Mouse (Mus musculus) kidney, postnatal 0 days (tissue): ENCODE data around the gene Pou2f1. TPM values are rescaled to one million over a fixed set of nuclear protein-coding genes. Genes with fewer than 3 reads are reported as not detected.

Experiments used
- ATAC-seq: fragments of 200-750 bp; cut with Nextera tagmentation; replicated peaks from 2 replicates; pipeline ENCODE4 v1.8.0; 2017; ENCODE audit warnings: low read depth, moderate number of reproducible peaks, moderate TSS enrichment, moderate library complexity; ENCODE audit not compliant: low FRiP score
- DNase-seq: peaks from one replicate; pipeline ENCODE4 v3.0.0-alpha.2; 2016; ENCODE audit warnings: low spot score
- H3K27ac ChIP-seq: fragments of 300-500 bp; sonication (generic); 2 replicates; pipeline ENCODE4 v1.5.1; 2014; ENCODE audit warnings: mild to moderate bottlenecking
- H3K27me3 ChIP-seq: fragments of 300-500 bp; sonication (generic); 2 replicates; pipeline ENCODE4 v1.6.1; 2014; ENCODE audit warnings: low read length, mixed read lengths; ENCODE audit not compliant: insufficient read depth
- H3K36me3 ChIP-seq: fragments of 300-500 bp; sonication (generic); 2 replicates; pipeline ENCODE4 v1.6.1; 2014; ENCODE audit warnings: low read length, mixed read lengths; ENCODE audit not compliant: insufficient read depth
- H3K4me1 ChIP-seq: fragments of 300-500 bp; sonication (generic); replicated peaks from 2 replicates; pipeline ENCODE4 v1.6.1; 2014; ENCODE audit warnings: antibody characterized with exemption, low read length, mixed read lengths; ENCODE audit not compliant: insufficient read depth
- H3K4me2 ChIP-seq: fragments of 300-500 bp; sonication (generic); 2 replicates; pipeline ENCODE4 v1.6.1; 2014; ENCODE audit warnings: mild to moderate bottlenecking, low read length, moderate library complexity, mixed read lengths
- H3K4me3 ChIP-seq: fragments of 300-500 bp; sonication (generic); replicated peaks from 2 replicates; pipeline ENCODE4 v1.5.1; 2014; ENCODE audit warnings: low read depth, low read length
- H3K9ac ChIP-seq: fragments of 300-500 bp; sonication (generic); 2 replicates; pipeline ENCODE4 v1.6.1; 2014; ENCODE audit warnings: low read depth, low read length
- H3K9me3 ChIP-seq: fragments of 300-500 bp; sonication (generic); replicated peaks from 2 replicates; pipeline ENCODE4 v1.6.1; 2016; ENCODE audit warnings: low read length, inconsistent platforms, mixed read lengths
- CTCF ChIP-seq: IDR thresholded peaks from 2 replicates; pipeline ENCODE4 v1.5.1; 2016; ENCODE audit warnings: antibody characterized with exemption, low read depth, mild to moderate bottlenecking, moderate library complexity
- WGBS: fragments of 180-500 bp; shearing (Covaris S2); extraction: QIAGEN DNeasy Blood & Tissue Kit; methylation state at CpG from one replicate; pipeline ENCODE4 v1.1.7; 2014; 5-methylcytosine and 5-hydroxymethylcytosine counted together
- polyA plus RNA-seq: library from polyadenylated mRNA; unstranded; fragments of >200 nt; fragmentation: Nextera tagmentation; extraction: Ambion mirVana; gene quantifications from 2 replicates; pipeline ENCODE4 v1.2.1, GENCODE M21; 2015

The Pou2f1 gene
- polyA plus RNA-seq, 1 experiment from 2014 or later = 11.6 TPM

DNA sequence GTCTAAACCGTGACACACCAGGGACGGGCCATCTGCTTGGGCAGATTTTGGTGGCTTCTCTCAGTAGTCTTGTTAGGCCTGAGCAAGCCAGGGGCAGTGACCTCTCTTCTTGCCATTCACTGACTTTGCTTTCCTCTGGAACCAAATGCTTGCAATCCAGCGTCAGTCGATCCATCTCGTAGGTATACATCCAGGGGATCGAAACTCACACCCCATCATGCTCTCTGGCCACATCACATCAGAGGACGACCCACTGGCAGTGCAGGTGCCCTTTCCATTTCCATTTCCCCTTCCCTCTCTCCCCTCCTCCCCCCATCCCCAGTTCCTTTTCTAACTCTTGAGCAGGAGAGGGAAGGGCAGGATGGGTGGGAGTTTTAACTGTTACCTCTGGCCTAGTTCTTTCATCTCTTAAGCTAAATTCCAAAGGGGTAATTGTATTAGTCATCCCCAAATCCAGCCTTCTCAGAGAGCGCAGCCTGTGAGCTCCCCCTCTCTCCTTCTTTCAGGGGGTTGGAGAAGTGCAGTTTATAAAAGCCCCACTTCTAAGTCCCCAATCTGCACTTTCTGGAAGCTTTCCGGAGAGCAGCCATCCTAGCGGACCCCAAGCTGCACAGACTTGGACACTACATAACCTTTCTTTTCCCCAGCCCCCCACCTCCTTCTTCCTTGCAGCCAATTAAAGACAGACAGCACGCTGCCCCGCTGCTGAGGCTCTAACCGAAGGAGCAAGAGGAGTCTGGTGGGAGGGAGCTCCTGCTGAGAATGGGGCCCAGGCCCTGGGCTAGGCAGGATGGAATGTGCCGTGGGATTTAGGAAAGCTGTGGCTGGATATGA lies 42.8 kb upstream of the Pou2f1 start:
- WGBS = 40% methylated on average over 14 of the region's 14 CpGs
- H3K4me2 ChIP-seq = no peak overlapping the region
- no peak overlapping the region for H3K9ac ChIP-seq
- H3K27me3 ChIP-seq = no peaks in the 10 kb centered on the region
- DNase-seq (peak; percentile 17), ATAC-seq (no peak)
- no peaks in the 10 kb centered on the region for H3K36me3 ChIP-seq
- no peak overlapping the region for H3K27ac ChIP-seq
- no peak overlapping the region for H3K4me3 ChIP-seq
- no peak for TF ChIP-seq CTCF
- no peaks in the 10 kb centered on the region for H3K9me3 ChIP-seq
- H3K4me1 ChIP-seq = no peaks in the 10 kb centered on the region; the same call in 1 of the 2 replicates

DNA sequence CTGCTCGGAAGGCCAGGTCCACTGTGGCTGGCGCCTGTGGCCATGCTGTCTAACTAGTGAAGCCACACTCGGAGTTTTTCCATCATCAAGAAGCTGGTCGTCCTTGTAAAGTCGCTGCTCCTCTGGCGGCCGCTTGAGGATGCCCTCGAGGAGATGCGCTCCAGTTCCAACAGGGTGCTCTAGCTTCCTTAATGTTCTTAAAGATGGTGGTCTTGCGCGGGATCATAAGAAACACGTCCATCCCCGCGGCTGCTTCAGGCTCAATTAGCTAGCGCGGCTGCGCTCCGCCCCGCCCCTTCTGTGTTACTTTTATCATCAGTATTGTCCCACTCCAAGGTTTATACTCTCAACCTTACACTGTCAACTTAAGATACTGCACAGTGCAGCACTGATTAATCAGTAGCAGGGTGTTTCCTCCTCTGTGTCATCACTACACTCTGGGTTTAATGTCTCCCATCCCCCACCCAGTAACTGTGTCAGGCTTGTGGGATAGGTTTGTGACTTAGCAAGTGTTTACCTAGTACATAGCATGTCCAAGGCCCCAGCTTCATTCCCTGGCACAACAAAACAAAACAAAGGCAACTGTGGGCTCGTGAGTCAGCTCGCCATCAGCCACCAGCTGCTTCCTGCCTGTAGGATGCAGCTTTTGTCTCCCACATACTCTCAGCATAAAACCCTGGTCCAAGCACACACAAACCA lies 41.1 kb upstream of the Pou2f1 start:
- H3K4me1 ChIP-seq = no peaks in the 10 kb centered on the region; the same call in 1 of the 2 replicates
- H3K9me3 ChIP-seq = no peaks in the 10 kb centered on the region
- H3K9ac ChIP-seq = no peak overlapping the region
- H3K36me3 ChIP-seq = no peaks in the 10 kb centered on the region
- no peak overlapping the region for H3K4me2 ChIP-seq
- WGBS = 71% methylated on average over 21 of the region's 21 CpGs
- ATAC-seq (peak; percentile 46; the same call in 1 of the 2 replicates), DNase-seq (no peak)
- TF ChIP-seq CTCF = no peak
- H3K27ac ChIP-seq = no peak overlapping the region
- no peaks in the 10 kb centered on the region for H3K27me3 ChIP-seq
- H3K4me3 ChIP-seq = no peak overlapping the region

DNA sequence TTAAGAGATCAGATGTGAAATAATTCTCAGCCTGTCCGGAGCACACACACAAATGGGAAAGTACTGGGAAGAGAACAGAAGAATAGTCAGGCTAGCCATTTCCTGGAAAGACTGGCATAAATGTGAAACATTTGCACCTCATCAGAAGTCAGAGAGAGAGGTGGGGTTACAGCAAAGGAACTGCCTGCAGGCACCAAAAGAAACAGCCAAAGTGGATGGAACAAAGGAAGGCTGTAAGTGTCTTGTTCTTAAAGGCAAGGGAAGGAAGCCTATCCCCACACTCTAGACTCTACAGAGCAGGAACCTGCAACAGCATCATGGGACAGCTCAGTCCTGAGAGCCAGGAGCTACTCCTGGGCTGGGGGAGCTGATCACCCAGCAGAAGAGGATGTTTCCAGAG lies 39.0 kb upstream of the Pou2f1 start:
- no peaks in the 10 kb centered on the region for H3K36me3 ChIP-seq

DNA sequence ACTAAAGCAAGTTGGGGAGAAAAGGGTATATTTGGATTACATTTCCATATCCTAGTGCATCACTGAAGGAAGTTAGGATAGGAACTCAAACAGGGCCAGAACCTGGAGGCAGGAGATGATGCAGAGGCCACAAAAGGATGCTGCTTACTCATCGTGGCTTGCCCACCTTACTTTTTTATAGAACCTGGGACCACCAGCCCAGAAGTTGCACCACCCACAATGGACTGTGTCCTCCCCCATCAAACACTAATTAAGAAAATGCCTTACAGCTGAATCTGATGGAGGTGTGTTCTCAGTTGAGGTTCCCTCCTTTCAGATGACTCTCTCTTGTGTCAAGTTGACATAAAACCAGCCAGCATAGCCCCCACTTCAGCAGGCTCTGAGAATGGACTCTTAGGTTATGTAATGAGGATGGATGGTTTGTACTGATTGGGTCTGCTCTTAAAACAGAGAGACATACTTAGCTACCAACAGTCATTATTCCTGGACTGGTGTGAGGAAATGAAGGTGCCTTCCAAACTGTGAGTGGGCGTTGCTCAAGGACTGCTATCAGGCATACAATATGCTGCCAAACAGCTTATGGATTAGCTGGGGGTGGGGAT lies 36.4 kb upstream of the Pou2f1 start:
- H3K27me3 ChIP-seq = no peaks in the 10 kb centered on the region
- H3K27ac ChIP-seq = no peak overlapping the region
- H3K9ac ChIP-seq = no peak overlapping the region
- DNase-seq (no peak), ATAC-seq (no peak)
- no peak overlapping the region for H3K4me3 ChIP-seq
- TF ChIP-seq CTCF = no peak
- no peaks in the 10 kb centered on the region for H3K9me3 ChIP-seq
- no peak overlapping the region for H3K4me2 ChIP-seq
- H3K4me1 ChIP-seq = no peaks in the 10 kb centered on the region
- no peaks in the 10 kb centered on the region for H3K36me3 ChIP-seq
- WGBS = 92% methylated on average over 2 of the region's 2 CpGs

More for the DNA sequence above, 39.0 kb upstream of the Pou2f1 start:
- no peaks in the 10 kb centered on the region for H3K4me1 ChIP-seq
- no peak overlapping the region for H3K9ac ChIP-seq
- no peaks in the 10 kb centered on the region for H3K27me3 ChIP-seq
- no peak for DNase-seq
- no peaks in the 10 kb centered on the region for H3K9me3 ChIP-seq
- ATAC-seq = no peak
- H3K4me2 ChIP-seq = no peak overlapping the region
- TF ChIP-seq CTCF = no peak
- no peak overlapping the region for H3K4me3 ChIP-seq
- 52% methylated on average over 1 of the region's 1 CpGs for WGBS
- H3K27ac ChIP-seq = no peak overlapping the region

DNA sequence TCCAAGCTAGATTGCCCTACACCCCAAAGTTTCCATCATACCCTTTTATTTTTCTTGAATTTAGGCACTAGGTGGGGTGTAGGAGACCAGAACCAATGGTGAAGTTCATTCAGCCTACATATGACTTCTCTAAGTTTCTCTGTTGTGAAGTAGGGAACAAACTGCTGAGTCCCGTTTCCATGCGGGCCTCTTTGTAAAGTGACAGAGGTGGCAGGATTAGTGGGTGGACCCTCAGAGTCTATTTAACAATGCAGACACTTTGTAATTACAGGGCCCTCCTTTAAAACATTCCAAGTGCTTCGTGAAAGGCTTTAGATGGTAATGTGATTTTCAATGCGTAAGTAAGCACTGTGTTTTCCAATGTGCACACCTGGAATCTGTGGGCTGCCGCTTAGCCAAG lies 32.6 kb upstream of the Pou2f1 start:
- no peak overlapping the region for H3K4me2 ChIP-seq
- no peaks in the 10 kb centered on the region for H3K27me3 ChIP-seq
- no peak for ATAC-seq
- no peaks in the 10 kb centered on the region for H3K36me3 ChIP-seq
- H3K9me3 ChIP-seq = no peaks in the 10 kb centered on the region
- WGBS = 28% methylated on average over 5 of the region's 5 CpGs
- TF ChIP-seq CTCF = no peak
- no peak overlapping the region for H3K9ac ChIP-seq
- H3K4me1 ChIP-seq = no peaks in the 10 kb centered on the region
- H3K4me3 ChIP-seq = no peak overlapping the region
- no peak for DNase-seq
- H3K27ac ChIP-seq = no peak overlapping the region
